Mouse (Mus musculus): ENCODE results near the gene Mbnl1.

Gene Mbnl1

GRCm38 (mm10) chr3:60558252-60558862, 85.7 kb downstream of the Mbnl1 start:
- Histone ChIP-seq H3K36me3 (ENCODE audit: control insufficient read depth, insufficient read depth, low read length, poor library complexity, severe bottlenecking) (peaks cover 4% of the 10 kb centered on the region; the same call in 1 of the 2 replicates), H3K27me3 (ENCODE audit: control insufficient read depth, insufficient read depth, low read length, poor library complexity, severe bottlenecking) (no peaks in the 10 kb centered on the region)
- DNase-seq (ENCODE audit: low read depth, low spot score) = no peak

- peak; percentile 58 for DNase-seq (ENCODE audit: low read depth, low spot score)
- Histone ChIP-seq H3K36me3 (ENCODE audit: control insufficient read depth, insufficient read depth, low read length, poor library complexity, severe bottlenecking) (peaks cover 4% of the 10 kb centered on the region; the same call in 1 of the 2 replicates), H3K27me3 (ENCODE audit: control insufficient read depth, insufficient read depth, low read length, poor library complexity, severe bottlenecking) (no peaks in the 10 kb centered on the region)
Observed at GRCm38 (mm10) chr3:60559762-60560161, 87.1 kb downstream of the Mbnl1 start.

GRCm38 (mm10) chr3:60563529-60564243, 91.1 kb downstream of the Mbnl1 start:
- H3K27me3 ChIP-seq (ENCODE audit: control insufficient read depth, insufficient read depth, low read length, poor library complexity, severe bottlenecking) = no peaks in the 10 kb centered on the region
- peaks cover 6% of the 10 kb centered on the region; the same call in 1 of the 2 replicates for H3K36me3 ChIP-seq (ENCODE audit: control insufficient read depth, insufficient read depth, low read length, poor library complexity, severe bottlenecking)
- DNase-seq (ENCODE audit: low read depth, low spot score) = no peak

DNA sequence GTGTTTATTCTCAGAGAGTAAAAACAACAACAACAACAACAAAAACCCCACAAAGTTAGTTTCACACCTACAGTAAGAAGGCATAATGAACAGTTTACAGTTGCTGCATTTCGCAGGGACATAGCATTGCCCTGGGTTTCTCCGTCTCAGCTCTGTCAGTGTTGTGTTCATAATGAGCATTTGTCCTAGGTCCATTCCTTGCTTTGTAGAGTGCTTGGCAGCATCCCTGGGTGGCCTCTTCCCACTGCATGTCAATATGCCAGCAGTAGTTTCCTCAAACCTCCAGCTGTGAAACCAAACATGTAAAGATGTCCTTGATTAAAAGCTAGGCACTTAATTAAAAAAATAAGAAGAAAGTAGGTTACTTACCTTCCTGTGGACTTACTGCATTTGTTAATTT, 91.6 kb downstream of the Mbnl1 start:
- Histone ChIP-seq H3K36me3 (ENCODE audit: control insufficient read depth, insufficient read depth, low read length, poor library complexity, severe bottlenecking) (peaks cover 6% of the 10 kb centered on the region; the same call in 1 of the 2 replicates), H3K27me3 (ENCODE audit: control insufficient read depth, insufficient read depth, low read length, poor library complexity, severe bottlenecking) (no peaks in the 10 kb centered on the region)
- DNase-seq (ENCODE audit: low read depth, low spot score) = no peak

- DNase-seq (ENCODE audit: low read depth, low spot score) = peak; percentile 28
- Histone ChIP-seq H3K27me3 (ENCODE audit: control insufficient read depth, insufficient read depth, low read length, poor library complexity, severe bottlenecking) (no peaks in the 10 kb centered on the region), H3K36me3 (ENCODE audit: control insufficient read depth, insufficient read depth, low read length, poor library complexity, severe bottlenecking) (peaks cover 8% of the 10 kb centered on the region; the same call in 1 of the 2 replicates)
Observed at GRCm38 (mm10) chr3:60565204-60565603, 92.6 kb downstream of the Mbnl1 start.

- no peaks in the 10 kb centered on the region for H3K27me3 ChIP-seq (ENCODE audit: control insufficient read depth, insufficient read depth, low read length, poor library complexity, severe bottlenecking)
- peaks cover 8% of the 10 kb centered on the region; the same call in 1 of the 2 replicates for H3K36me3 ChIP-seq (ENCODE audit: control insufficient read depth, insufficient read depth, low read length, poor library complexity, severe bottlenecking)
- DNase-seq (ENCODE audit: low read depth, low spot score) = no peak
Observed at GRCm38 (mm10) chr3:60565950-60566349, 93.3 kb downstream of the Mbnl1 start.

- H3K27me3 ChIP-seq (ENCODE audit: control insufficient read depth, insufficient read depth, low read length, poor library complexity, severe bottlenecking) = no peaks in the 10 kb centered on the region
- DNase-seq (ENCODE audit: low read depth, low spot score) = no peak
- 0 out of 2 replicates have a peak, but pooled peaks cover 3% of the 10 kb centered on the region for H3K36me3 ChIP-seq (ENCODE audit: control insufficient read depth, insufficient read depth, low read length, poor library complexity, severe bottlenecking)
Observed at GRCm38 (mm10) chr3:60568171-60568684, 95.6 kb downstream of the Mbnl1 start.

GRCm38 (mm10) chr3:60568801-60569568, 96.4 kb downstream of the Mbnl1 start:
- Histone ChIP-seq H3K36me3 (ENCODE audit: control insufficient read depth, insufficient read depth, low read length, poor library complexity, severe bottlenecking) (0 out of 2 replicates have a peak, but pooled peaks cover 3% of the 10 kb centered on the region), H3K27me3 (ENCODE audit: control insufficient read depth, insufficient read depth, low read length, poor library complexity, severe bottlenecking) (no peaks in the 10 kb centered on the region)
- no peak for DNase-seq (ENCODE audit: low read depth, low spot score)

- Histone ChIP-seq H3K36me3 (ENCODE audit: control insufficient read depth, insufficient read depth, low read length, poor library complexity, severe bottlenecking) (0 out of 2 replicates have a peak, but pooled peaks cover 3% of the 10 kb centered on the region), H3K27me3 (ENCODE audit: control insufficient read depth, insufficient read depth, low read length, poor library complexity, severe bottlenecking) (no peaks in the 10 kb centered on the region)
- no peak for DNase-seq (ENCODE audit: low read depth, low spot score)
Observed at GRCm38 (mm10) chr3:60569781-60570180, 97.2 kb downstream of the Mbnl1 start.

DNA sequence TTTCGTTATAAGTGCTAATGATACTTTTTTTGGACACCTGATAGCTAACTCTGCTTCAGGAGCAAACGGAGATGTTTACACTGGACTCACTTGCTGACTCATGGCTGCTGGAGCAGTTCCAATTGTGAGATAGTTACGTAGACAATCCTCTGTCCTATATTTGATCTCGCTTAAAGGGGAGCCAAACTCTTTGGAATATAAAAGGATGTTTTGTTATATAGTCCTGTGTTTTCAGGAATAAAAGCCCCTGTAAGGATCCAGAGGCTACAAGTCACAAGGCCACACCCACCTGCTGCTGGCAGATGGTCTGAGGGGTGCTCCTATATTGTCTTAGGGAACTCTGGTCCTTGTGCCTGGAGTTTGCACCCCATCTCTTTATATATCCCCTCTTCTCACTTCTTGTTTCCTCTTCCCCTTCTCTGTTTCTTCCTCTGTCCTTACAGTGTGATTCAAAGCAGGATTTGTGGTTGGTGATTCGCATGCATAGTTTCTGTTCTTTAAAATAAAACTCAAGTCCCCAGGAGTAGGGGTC, 97.9 kb downstream of the Mbnl1 start:
- Histone ChIP-seq H3K27me3 (ENCODE audit: control insufficient read depth, insufficient read depth, low read length, poor library complexity, severe bottlenecking) (no peaks in the 10 kb centered on the region), H3K36me3 (ENCODE audit: control insufficient read depth, insufficient read depth, low read length, poor library complexity, severe bottlenecking) (0 out of 2 replicates have a peak, but pooled peaks cover 2% of the 10 kb centered on the region)
- DNase-seq (ENCODE audit: low read depth, low spot score) = peak; percentile 59

- no peaks in the 10 kb centered on the region for H3K27me3 ChIP-seq (ENCODE audit: control insufficient read depth, insufficient read depth, low read length, poor library complexity, severe bottlenecking)
- 0 out of 2 replicates have a peak, but pooled peaks cover 2% of the 10 kb centered on the region for H3K36me3 ChIP-seq (ENCODE audit: control insufficient read depth, insufficient read depth, low read length, poor library complexity, severe bottlenecking)
- DNase-seq (ENCODE audit: low read depth, low spot score) = no peak
Observed at GRCm38 (mm10) chr3:60571493-60571892, 98.9 kb downstream of the Mbnl1 start.

GRCm38 (mm10) chr3:60574199-60574598, 101.6 kb downstream of the Mbnl1 start:
- 0 out of 2 replicates have a peak, but pooled peaks cover 2% of the 10 kb centered on the region for H3K36me3 ChIP-seq (ENCODE audit: control insufficient read depth, insufficient read depth, low read length, poor library complexity, severe bottlenecking)
- no peaks in the 10 kb centered on the region for H3K27me3 ChIP-seq (ENCODE audit: control insufficient read depth, insufficient read depth, low read length, poor library complexity, severe bottlenecking)
- no peak for DNase-seq (ENCODE audit: low read depth, low spot score)

- no peak for DNase-seq (ENCODE audit: low read depth, low spot score)
- Histone ChIP-seq H3K27me3 (ENCODE audit: control insufficient read depth, insufficient read depth, low read length, poor library complexity, severe bottlenecking) (no peaks in the 10 kb centered on the region), H3K36me3 (ENCODE audit: control insufficient read depth, insufficient read depth, low read length, poor library complexity, severe bottlenecking) (no peaks in the 10 kb centered on the region)
Observed at GRCm38 (mm10) chr3:60574849-60575524, 102.4 kb downstream of the Mbnl1 start.

DNA sequence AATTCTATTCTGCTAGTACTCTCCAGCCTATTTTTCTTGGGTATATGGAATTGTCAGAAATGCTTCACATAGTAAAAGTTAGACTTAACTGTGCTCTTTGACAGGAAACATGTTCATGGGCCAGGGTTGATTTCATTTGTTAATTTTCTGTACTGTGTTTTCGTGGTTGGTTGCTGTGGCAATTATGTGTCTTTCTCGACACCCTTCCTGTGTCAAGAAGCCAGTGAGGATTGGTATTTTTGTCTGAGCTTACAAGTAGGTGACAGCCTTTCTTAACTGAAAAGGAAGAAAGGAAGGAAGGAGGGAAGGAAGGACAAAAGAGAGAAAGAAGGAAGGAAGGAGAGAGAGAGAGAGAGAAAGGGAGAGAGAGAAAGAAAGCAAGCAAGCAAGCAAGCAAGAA, 103.3 kb downstream of the Mbnl1 start:
- H3K36me3 ChIP-seq (ENCODE audit: control insufficient read depth, insufficient read depth, low read length, poor library complexity, severe bottlenecking) = no peaks in the 10 kb centered on the region
- peak; percentile 39 for DNase-seq (ENCODE audit: low read depth, low spot score)
- no peaks in the 10 kb centered on the region for H3K27me3 ChIP-seq (ENCODE audit: control insufficient read depth, insufficient read depth, low read length, poor library complexity, severe bottlenecking)
